Mouse (Mus musculus) embryonic facial prominence, embryonic 14.5 days (tissue): ENCODE measurements at regions not wholly inside any gene's neighbourhood (a gene's known extent, or its start where the extent isn't known, plus 50 kb on each side); places are given as distances from the start of the nearest gene placed in this dataset.

ENCODE experiments used
- ATAC-seq: fragments of 200-750 bp; cut with Nextera tagmentation; 2 replicates; pipeline ENCODE4 v1.8.0; 2017; ENCODE audit warnings: low read depth, moderate number of reproducible peaks, moderate TSS enrichment
- DNase-seq: peaks from one replicate; pipeline ENCODE4 v3.0.0-alpha.2; 2015; ENCODE audit warnings: low spot score
- H3K27ac ChIP-seq: fragments of 300-500 bp; sonication (generic); replicated peaks from 2 replicates; pipeline ENCODE4 v1.5.1; 2014; ENCODE audit warnings: low read depth, mild to moderate bottlenecking, low read length, moderate library complexity
- H3K27me3 ChIP-seq: fragments of 300-500 bp; sonication (generic); replicated peaks from 2 replicates; pipeline ENCODE4 v1.6.1; 2014; ENCODE audit warnings: low read length; ENCODE audit not compliant: control insufficient read depth, insufficient read depth
- H3K36me3 ChIP-seq: fragments of 300-500 bp; sonication (generic); 2 replicates; pipeline ENCODE4 v1.6.1; 2014; ENCODE audit warnings: low read length, mixed read lengths; ENCODE audit not compliant: control insufficient read depth, insufficient read depth
- H3K4me1 ChIP-seq: fragments of 300-500 bp; sonication (generic); 2 replicates; pipeline ENCODE4 v1.6.1; 2014; ENCODE audit warnings: antibody characterized with exemption, low read length; ENCODE audit not compliant: control insufficient read depth, insufficient read depth
- H3K4me2 ChIP-seq: fragments of 300-500 bp; sonication (generic); 2 replicates; pipeline ENCODE4 v1.6.1; 2014; ENCODE audit warnings: low read depth, mild to moderate bottlenecking, low read length, moderate library complexity, mixed read lengths
- H3K4me3 ChIP-seq: fragments of 300-500 bp; sonication (generic); 2 replicates; pipeline ENCODE4 v1.5.1; 2014; ENCODE audit warnings: low read depth, mild to moderate bottlenecking, low read length
- H3K9ac ChIP-seq: fragments of 300-500 bp; sonication (generic); 2 replicates; pipeline ENCODE4 v1.6.1; 2014; ENCODE audit warnings: low read depth, mild to moderate bottlenecking, low read length, moderate library complexity, mixed read lengths
- H3K9me3 ChIP-seq: fragments of 300-500 bp; sonication (generic); 2 replicates; pipeline ENCODE4 v1.6.1; 2016; ENCODE audit warnings: low read length; ENCODE audit not compliant: control insufficient read depth
- WGBS: fragments of 180-500 bp; shearing (Covaris S2); extraction: QIAGEN DNeasy Blood & Tissue Kit; methylation state at CpG from one replicate; pipeline ENCODE4 v1.1.7; 2014; 5-methylcytosine and 5-hydroxymethylcytosine counted together

GRCm38 (mm10) chr6:6706729-6707128 is 128.3 kb upstream of the Sem1 start:
- WGBS = 72% methylated on average over 4 of the region's 4 CpGs
- ATAC-seq = no peak

DNA sequence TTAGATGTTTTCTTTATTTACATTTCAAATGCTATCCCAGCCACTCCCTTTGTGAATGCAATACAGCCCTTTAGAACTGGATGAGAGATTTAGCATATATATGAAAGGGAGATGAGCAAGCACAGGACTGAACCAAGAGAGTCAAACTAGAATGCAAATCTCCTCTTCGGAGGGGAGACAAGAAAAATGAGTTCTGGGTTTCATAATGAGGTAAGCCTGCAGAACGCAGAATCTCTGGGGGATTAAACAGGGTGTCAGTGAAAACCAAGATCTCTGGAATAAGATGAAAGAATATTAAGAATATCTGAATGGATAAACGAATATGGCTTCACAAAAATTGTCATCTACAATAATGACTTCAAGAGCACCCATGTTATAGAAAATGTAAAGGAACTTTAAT is 130.6 kb upstream of the Sem1 start:
- DNase-seq = no peak
- no peak overlapping the region for H3K4me3 ChIP-seq
- H3K36me3 ChIP-seq = no peaks in the 10 kb centered on the region
- H3K4me2 ChIP-seq = no peak overlapping the region
- H3K9ac ChIP-seq = no peak overlapping the region
- no peak overlapping the region for H3K27ac ChIP-seq
- H3K9me3 ChIP-seq = no peaks in the 10 kb centered on the region
- ATAC-seq = no peak
- H3K27me3 ChIP-seq = no peaks in the 10 kb centered on the region
- 77% methylated on average over 3 of the region's 3 CpGs for WGBS
- H3K4me1 ChIP-seq = no peaks in the 10 kb centered on the region

More at GRCm38 (mm10) chr6:6706729-6707128, 128.3 kb upstream of the Sem1 start:
- Histone ChIP-seq H3K4me2 (no peak overlapping the region), H3K4me3 (no peak overlapping the region), H3K27me3 (no peaks in the 10 kb centered on the region), H3K9ac (no peak overlapping the region), H3K4me1 (no peaks in the 10 kb centered on the region), H3K36me3 (no peaks in the 10 kb centered on the region), H3K27ac (no peak overlapping the region), H3K9me3 (no peaks in the 10 kb centered on the region)
- DNase-seq = no peak

DNA sequence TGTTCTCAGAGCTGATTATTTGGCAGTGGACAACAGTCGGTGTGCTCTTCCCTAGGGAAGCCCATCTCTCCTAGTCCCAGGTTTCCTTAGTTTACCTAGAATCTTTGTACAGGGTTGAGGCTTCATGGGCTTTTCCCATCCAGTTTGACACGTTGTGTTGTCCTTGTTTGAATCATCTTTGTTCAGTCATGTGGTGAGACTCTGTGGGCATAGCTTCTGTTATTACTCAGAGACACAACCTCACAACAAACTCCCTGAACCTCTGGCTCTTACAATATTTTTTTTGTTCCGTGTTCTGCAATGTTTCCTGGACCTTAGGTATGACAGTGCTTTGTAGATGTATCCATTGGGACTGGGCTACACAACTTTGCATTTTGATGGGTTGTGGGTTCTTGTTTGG is 132.9 kb upstream of the Dlx6 start:
- ATAC-seq = no peak

DNA sequence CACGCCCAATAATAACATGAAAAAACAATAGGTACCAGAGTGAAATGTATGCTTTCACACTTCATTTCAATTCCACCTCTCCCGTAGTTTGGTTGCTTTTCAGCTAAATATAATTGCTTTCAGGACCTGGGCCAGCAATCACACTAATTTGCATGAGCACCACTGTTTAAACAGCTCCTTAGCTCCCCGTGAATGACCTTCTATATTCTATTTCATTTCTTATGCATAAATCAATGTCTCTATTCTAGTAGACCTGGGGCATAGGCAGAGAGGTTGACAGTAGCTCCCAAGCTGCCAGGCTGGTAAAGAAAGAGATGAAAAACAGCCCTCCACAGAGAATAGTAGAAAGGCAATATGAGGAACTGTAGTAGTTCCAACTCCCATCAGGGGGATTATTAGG is 117.7 kb upstream of the Dlx6 start:
- no peaks in the 10 kb centered on the region for H3K9me3 ChIP-seq
- no peak overlapping the region for H3K9ac ChIP-seq
- DNase-seq = peak; percentile 14
- H3K27me3 ChIP-seq = no peaks in the 10 kb centered on the region
- ATAC-seq = no peak
- H3K36me3 ChIP-seq = no peaks in the 10 kb centered on the region
- no peak overlapping the region for H3K4me3 ChIP-seq
- no peak overlapping the region for H3K27ac ChIP-seq
- H3K4me2 ChIP-seq = no peak overlapping the region
- H3K4me1 ChIP-seq = no peaks in the 10 kb centered on the region
- WGBS = 61% methylated on average over 3 of the region's 3 CpGs

More for the DNA sequence above, 132.9 kb upstream of the Dlx6 start:
- H3K27me3 ChIP-seq = no peaks in the 10 kb centered on the region
- 85% methylated on average over 3 of the region's 3 CpGs for WGBS
- DNase-seq = no peak
- no peaks in the 10 kb centered on the region for H3K4me1 ChIP-seq
- H3K4me3 ChIP-seq = no peak overlapping the region
- H3K9ac ChIP-seq = no peak overlapping the region
- H3K9me3 ChIP-seq = no peaks in the 10 kb centered on the region
- no peaks in the 10 kb centered on the region for H3K36me3 ChIP-seq
- no peak overlapping the region for H3K4me2 ChIP-seq
- no peak overlapping the region for H3K27ac ChIP-seq

DNA sequence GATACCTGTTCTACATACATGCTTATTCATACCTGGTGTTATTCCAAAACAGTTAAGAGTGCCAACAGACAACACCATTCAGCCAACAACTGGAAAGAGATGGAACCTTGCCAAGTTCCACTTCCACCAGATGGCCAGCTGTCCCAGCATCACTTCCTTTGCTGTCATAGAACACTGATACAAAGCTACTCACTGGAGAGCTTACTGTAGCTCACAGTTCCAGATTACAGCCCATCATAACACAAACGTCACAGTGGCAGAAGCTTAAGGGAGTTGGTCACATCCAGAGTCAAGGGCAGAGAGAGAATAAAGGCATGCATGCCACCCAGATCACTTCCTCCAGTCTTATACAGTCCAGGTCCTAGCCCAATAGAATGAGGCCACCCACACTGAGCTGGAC is 84.0 kb upstream of the Dlx6 start:
- Histone ChIP-seq H3K27me3 (no peaks in the 10 kb centered on the region), H3K9me3 (no peaks in the 10 kb centered on the region), H3K4me3 (no peak overlapping the region), H3K4me1 (no peaks in the 10 kb centered on the region), H3K36me3 (no peaks in the 10 kb centered on the region), H3K27ac (no peak overlapping the region), H3K4me2 (no peak overlapping the region), H3K9ac (no peak overlapping the region)
- 67% methylated on average over 1 of the region's 1 CpGs for WGBS
- DNase-seq (no peak), ATAC-seq (no peak)

DNA sequence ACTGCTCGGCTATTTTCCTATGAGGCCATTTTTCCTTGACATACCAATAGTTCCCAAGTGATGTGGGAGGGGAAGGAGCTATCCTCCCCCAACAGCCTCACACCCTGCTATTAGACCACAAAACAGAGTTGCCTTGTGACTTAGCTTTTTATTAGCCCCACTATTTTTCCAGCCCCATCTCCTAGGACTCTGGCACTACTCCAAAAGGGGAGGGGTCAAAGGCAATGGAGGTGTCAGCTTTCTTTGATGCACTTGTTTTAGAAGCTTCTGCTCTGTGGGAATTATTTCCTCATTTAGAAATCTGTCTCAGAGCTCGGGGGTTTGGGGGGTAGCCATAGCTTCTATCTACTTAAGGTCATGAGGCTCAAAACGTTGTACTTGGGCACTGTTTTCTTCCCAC is 81.6 kb upstream of the Dlx6 start:
- no peak overlapping the region for H3K4me3 ChIP-seq
- no peak for ATAC-seq
- H3K27me3 ChIP-seq = no peaks in the 10 kb centered on the region
- H3K36me3 ChIP-seq = no peaks in the 10 kb centered on the region
- H3K4me1 ChIP-seq = no peaks in the 10 kb centered on the region
- 43% methylated on average over 3 of the region's 3 CpGs for WGBS
- no peak overlapping the region for H3K9ac ChIP-seq
- no peak overlapping the region for H3K4me2 ChIP-seq
- H3K27ac ChIP-seq = no peak overlapping the region
- DNase-seq = no peak
- H3K9me3 ChIP-seq = no peaks in the 10 kb centered on the region

DNA sequence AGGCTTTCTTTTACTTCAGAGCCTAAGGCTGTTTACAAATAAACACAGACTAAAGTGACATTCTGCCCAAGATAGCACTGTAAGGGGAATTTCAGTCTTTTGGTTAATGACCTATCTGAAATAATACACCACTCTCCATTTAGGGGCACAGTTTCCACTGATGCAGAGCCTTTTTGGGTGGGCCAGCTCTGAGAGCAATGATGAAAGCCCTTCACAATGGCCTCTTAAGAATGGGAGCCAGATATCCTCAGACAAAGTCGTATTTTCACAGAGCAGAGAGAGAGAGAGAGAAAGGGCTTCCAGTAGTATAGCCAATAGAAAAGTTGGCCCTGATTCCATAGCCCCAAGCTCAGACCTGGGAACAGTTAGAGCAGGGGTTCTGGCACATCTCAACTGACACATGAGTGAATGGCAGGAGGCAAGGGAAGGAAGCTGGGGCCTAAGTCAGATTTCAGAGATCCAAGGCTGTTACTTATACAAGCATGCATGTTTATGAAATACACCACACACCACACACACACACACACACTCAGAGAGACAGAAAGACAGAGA is 77.1 kb upstream of the Dlx6 start:
- WGBS = 18% methylated on average over 1 of the region's 1 CpGs
- Histone ChIP-seq H3K4me2 (no peak overlapping the region), H3K27ac (no peak overlapping the region), H3K9me3 (no peaks in the 10 kb centered on the region), H3K36me3 (no peaks in the 10 kb centered on the region), H3K9ac (no peak overlapping the region), H3K4me1 (no peaks in the 10 kb centered on the region), H3K27me3 (no peaks in the 10 kb centered on the region), H3K4me3 (no peak overlapping the region)
- no peak for ATAC-seq
- peak; percentile 40 for DNase-seq

DNA sequence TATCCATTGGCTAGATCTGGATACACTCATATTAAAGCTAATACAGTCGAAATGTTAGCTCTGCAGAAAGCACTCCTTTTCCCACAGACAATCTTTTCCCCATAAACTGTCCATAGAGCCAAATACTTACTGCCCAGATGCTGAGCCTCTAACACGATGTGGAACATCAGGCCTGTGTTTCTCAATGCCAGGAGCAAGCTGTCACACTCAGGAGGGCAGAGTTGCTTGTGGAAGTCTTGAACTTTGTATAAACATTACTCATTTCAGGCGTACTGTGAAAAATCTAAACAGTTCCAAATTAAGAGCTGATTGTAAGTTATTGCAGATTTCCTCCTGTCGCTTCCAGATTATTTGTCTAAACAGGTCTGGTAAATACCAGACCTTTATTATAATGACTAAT is 75.6 kb upstream of the Dlx6 start:
- DNase-seq (no peak), ATAC-seq (no peak)
- Histone ChIP-seq H3K4me3 (no peak overlapping the region), H3K36me3 (no peaks in the 10 kb centered on the region), H3K27me3 (no peaks in the 10 kb centered on the region), H3K4me2 (no peak overlapping the region), H3K9me3 (no peaks in the 10 kb centered on the region), H3K27ac (no peak overlapping the region), H3K9ac (no peak overlapping the region), H3K4me1 (no peaks in the 10 kb centered on the region)
- WGBS = 55% methylated on average over 4 of the region's 4 CpGs

DNA sequence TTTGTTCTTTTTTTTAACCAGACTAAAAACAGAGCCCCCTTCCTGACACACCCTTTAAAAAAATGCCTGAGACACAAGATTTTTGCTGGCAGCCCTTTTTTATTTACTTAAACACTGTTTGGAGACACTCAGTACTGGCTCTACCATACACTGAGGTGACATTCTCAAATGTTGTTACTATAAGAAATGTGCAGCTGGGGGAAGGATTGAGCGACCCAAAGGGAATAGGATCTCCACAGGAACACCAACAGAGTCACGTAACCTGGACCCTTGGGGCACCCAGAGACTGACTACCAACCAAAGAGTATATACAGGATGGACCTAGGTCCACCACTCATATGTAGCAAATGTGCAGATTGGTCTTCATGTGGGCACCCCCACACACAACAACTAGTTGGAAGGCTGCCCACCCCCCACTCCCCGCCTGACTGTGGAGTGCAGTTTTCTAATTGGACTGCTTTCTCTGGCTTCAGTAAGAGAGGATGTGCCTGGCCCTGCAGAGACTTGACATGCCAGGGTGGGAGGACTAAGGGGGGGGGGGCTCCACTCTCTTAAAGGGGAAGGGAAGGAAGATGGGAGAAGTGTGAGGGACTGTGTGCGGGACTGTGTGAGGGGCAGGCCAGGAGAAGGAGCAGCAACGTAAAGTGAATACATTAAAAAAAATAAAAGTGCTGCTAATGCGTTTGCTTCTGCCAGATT is 68.7 kb upstream of the Dlx6 start:
- Histone ChIP-seq H3K9me3 (no peaks in the 10 kb centered on the region), H3K4me2 (peak overlapping the region; percentile 7; the same call in 1 of the 2 replicates), H3K27me3 (no peaks in the 10 kb centered on the region), H3K4me1 (peaks cover 5% of the 10 kb centered on the region; the same call in 1 of the 2 replicates), H3K36me3 (no peaks in the 10 kb centered on the region), H3K9ac (no peak overlapping the region), H3K27ac (0 out of 2 replicates have a peak overlapping the region, but pooled peaks have one; percentile 17), H3K4me3 (no peak overlapping the region)
- peak; percentile 70 for ATAC-seq
- peak; percentile 36 for DNase-seq
- 34% methylated on average over 6 of the region's 6 CpGs for WGBS
